Mouse (Mus musculus): ENCODE measurements at regions not wholly inside any gene's neighbourhood (a gene's known extent, or its start where the extent isn't known, plus 50 kb on each side); places are given as distances from the start of the nearest gene placed in this dataset.
"Not testable (repeated sequence)": the region's sequence is repeated elsewhere in the genome, so short reads cannot be mapped to it uniquely, and the experiment has no call there.

DNA sequence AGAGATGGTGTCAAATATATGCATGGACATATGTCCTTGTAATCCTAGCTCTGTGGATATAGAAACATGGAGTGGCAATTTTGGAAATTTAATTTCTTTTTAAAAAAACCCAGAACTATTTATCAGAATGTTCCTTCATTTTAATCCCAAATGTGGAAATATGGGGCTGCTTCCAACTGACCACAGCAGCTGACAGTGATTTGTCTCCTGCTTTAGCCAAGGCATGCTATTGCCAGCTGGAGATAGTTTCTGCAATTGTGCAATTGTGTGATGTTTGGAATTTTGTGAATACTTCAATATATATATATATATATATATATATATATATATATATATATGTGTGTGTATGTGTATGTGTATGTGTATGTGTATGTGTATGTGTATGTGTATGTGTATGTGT lies 629.7 kb upstream of the Slc8a1 start:
- no peak for DNase-seq (ENCODE audit: low spot score)

DNA sequence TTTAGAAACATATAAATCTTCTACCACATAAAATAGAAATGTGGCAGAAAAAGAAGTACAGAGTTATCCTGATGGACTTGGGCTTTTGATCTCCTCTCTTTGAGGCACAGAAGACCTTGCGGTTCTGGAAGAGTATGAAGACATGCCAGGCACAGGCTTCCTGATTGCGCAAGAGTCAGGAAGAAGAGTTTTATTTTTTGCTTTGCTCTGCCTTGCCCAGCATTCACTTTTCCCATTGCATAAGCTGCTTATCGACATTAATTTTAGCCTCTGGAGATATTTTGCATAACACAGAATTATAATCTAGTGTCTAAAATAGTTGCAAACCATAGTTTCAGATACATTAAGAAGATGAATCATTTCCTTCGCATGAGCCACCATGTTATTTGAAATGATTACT lies 627.8 kb upstream of the Slc8a1 start:
- no peak for DNase-seq (ENCODE audit: low spot score)

DNA sequence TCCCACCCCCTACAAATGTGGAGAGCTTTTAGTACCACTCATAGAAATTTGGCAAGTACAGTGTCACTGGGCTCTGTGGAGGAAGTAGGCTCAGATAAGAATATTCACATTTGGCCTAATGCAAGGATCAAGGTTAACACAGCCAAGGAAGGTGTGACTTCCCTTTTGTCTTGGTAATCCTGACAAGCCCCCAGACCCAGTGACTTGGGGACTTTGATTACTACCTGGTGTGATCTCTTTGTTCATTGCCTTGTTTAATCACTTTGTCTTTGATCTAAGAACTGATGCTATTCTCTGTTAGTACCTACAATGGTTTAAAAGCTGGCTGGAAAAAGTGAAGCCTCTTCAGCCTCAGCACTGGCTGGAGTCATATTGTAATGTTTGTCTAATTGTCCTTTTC lies 610.5 kb upstream of the Slc8a1 start:
- no peak for DNase-seq (ENCODE audit: low spot score)

DNA sequence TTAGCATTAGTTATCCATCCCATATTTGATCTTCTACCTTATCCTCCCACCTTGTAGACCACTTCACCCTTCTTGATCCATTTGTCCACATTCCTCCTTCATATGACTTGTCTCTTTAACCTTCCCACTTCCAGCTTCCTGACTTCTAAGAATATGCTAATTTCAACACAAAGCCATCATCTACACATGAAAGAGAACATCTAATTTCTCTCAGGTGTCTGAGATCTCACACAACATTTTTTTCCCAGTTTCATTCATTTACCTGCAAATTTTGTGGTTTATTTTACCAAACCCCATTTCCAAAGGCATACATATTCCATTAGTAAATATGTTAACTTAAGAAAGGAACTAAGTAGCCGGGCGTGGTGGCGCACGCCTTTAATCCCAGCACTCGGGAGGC lies 593.3 kb upstream of the Slc8a1 start:
- no peak for DNase-seq (ENCODE audit: low spot score)

DNA sequence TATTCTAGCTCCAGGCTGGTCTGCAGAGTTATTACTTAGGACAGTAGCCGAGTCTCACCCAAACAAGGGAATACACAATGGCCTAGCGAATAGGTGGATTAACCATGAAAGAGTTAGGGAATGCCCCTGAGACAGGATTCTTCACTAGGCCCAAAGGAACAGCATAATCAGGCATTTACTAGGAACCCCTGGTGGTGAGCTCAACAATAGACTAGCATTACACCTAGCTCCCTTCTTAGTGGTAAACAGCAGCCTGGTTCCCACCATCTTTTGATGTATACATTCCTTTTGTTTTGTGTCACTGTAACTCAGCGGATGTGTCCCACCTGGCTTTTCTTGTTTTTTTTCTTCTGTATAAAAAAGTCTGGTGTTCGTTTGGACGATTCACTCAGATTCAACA lies 574.0 kb upstream of the Slc8a1 start:
- no peak for DNase-seq (ENCODE audit: low spot score)

DNA sequence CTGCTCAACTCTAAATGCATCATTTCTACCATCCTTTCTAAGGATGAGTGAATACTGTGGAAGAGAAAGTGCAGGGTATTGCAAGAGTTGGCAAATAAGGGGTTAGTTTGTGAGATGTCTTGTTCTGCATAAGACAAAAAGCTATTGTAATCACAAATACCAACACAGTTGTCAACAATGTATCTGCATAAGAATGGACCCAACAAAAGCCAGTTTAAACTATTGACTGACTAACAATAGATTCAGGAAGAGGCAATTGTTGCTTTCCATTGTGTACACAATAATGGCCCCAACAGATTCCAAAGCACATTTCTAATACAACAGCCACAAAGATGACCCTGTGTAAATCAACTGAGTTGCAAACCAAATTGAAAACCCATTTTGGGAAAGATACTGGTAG lies 568.2 kb upstream of the Slc8a1 start:
- no peak for DNase-seq (ENCODE audit: low spot score)

DNA sequence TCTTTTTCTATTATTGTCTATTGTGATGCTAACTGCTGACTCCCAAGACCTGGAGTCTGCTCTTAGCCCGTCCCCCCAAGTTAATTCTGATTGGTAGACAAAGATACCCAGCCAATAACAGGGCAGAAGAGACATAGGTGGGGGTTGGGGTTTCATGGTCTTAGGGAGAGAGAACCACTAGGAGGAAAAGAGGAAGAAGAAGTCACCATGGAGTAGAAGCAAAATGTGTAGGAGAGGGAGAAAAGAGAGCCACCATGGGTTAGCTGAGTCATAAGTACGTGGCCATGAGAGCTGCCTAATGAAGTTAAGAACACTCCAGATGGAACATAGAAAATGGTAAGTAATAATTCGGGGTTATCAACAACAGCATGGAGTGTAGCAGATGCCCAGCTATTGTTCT lies 539.6 kb upstream of the Slc8a1 start:
- DNase-seq (ENCODE audit: low spot score) = no peak

DNA sequence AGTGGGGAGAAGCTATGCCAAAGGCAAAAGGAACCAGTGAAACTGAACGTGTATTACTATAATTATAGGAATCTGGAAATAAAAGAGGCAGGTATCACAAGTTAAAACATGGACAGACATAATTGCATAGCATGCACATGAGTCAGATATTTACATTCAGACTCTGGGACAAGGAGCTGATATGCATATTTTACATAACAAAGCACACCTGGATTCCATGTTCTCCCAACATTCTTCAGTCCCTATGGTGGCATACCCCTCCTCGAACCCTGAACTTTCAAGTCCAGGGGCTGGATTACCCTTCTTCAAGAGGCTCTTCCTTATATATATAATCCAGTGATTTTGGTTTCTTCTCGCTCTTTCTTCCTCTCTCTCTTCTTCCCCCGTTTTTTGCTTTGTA lies 535.8 kb upstream of the Slc8a1 start:
- DNase-seq (ENCODE audit: low spot score) = no peak

DNA sequence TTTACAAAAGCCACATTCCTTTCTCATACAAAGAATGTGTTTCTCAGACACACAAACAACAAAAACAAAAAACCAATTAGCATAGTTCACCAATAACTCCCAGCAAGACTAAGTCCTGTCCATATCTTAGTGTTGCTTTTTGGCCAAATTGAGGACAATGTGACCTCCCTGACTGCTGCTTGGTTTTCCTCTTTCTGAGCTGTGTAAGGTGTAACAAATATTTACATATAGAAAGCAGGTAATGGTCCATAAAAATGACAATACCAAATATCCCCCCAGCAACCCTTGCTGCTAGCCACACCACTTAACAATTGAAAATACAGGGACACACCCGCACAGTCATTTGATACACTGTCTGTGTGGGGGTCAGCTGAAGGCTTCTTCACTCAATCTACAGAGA lies 534.7 kb upstream of the Slc8a1 start:
- DNase-seq (ENCODE audit: low spot score) = no peak

DNA sequence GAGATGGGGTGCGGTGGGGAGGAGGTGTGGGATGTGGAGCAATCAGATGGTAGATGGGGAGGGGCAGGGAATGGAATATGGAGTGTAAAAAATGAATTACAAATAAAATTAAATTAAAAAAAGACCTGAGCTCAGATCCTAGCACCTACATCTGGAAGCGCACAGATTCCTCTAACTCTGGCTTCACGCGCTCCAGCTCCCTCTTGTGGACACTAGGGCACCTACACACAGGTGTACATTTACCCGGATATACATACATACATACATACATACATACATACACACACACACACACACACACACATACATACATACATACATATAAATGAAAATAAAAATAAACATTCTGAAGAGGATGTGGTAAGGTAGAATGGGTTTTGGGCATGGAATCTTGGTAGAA lies 528.7 kb upstream of the Slc8a1 start:
- not testable (repeated sequence) for DNase-seq (ENCODE audit: low spot score)

DNA sequence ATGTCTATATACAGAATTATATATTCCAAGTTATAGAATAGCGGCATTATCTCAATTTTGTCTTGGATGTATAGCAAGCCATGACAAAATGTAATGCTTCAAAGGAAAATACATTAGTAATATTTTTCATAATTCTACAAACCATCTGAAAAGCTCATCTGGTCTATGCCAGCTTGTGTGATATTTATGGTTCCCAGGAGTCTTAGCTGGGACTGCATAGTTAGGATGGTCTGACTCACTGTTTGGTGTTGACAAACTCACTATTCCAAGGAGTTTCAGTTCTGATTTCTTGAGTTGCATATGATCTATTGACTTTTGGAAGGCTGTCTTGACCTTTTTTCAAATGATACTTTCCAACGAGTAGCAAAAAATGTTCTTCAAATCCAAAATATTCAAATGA lies 514.2 kb upstream of the Slc8a1 start:
- no peak for DNase-seq (ENCODE audit: low spot score)

DNA sequence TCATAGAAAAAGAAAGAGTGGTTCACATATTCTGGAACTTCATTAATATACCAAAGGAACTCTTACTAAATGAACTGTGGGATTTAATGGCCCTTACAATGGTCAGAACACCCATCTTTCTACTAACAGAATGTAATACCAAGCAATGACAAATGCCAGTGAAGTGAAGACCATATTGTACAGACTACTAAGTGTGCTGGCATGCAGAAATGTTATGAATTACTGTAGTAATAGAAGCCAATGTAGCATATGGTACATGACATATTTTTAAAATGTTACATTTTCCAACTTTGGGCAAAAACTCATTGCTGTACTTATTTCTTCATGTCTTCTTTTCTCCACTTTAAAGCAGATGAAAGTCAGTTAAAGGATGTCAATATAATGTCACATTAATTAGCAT lies 513.7 kb upstream of the Slc8a1 start:
- no peak for DNase-seq (ENCODE audit: low spot score)

DNA sequence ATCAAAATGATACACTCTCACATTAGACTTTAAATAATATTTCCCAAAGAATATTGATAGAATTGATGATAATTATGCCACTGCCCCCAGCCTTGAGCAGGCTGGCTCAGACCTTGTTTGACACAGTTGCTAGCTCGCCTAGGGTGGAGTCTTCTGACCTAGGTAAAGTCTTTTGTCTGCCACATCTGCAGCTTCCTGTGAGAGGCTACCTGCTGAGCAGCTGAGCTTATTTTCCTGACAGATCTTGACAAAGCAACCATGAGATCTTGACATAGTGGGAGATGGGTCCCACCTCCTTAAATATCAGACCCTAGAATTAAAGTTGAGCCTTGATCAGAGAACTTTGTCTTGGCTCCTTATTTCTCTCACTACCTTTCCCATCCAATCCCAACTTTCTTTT lies 500.2 kb upstream of the Slc8a1 start:
- DNase-seq (ENCODE audit: low spot score) = no peak

DNA sequence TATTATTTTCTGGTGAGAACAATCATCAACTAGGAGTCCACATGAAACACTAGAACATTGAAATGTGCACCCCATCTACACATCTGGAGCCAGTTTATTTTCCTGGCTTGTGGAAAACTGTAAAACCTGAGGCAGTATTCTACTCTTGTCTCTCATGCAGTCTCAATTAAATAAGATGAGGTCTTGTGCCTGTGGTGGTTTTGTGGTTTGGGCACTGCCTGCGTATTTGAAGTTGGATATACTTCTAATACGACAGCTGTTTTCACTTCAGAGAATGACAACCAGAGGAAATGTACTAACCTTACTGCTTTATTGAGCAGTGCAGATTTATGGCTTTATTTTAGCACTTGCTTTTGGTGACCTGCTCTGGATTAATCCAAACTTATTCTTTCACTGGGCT lies 499.3 kb upstream of the Slc8a1 start:
- no peak for DNase-seq (ENCODE audit: low spot score)

DNA sequence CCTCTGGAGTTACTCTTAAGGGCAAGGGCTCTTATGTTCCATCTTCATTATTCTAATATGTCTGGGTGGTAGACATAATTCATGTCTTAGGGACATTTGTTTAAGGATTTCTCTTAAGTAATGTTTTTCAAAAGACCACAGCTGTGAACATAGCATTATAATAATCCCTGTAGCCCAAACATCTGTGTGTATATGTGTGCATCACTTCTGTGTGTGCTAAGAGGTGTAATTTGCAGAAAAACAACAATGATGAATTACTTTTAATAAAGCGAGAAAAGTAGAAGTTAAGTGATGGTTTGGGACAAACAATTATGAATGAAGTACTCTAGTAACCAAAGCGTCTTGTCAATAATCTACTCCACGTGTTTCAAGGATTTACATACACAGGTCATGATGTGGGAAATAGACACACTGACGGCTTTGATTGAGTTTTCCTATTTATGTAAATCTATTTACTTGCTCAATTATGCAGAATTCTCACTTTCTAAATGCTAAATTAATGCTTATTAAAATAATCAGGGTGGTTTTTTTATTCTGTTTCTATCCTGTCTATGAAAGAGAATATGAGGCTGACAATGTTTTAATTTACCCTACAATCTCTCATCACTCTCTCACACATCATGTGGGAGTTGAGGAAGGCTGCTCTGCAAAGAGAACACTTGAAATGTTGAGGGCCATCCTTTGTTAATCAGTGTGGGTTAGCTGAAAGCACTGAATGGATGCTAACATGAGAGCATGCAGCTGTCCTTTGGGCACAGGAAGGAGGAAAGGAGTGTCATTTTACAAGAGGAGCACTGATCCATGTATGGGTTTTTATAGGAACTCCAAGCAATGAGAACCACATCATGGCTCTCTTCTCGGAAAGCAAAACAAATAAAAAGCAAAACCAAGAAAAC lies 477.8 kb upstream of the Slc8a1 start:
- no peak for DNase-seq (ENCODE audit: low spot score)

DNA sequence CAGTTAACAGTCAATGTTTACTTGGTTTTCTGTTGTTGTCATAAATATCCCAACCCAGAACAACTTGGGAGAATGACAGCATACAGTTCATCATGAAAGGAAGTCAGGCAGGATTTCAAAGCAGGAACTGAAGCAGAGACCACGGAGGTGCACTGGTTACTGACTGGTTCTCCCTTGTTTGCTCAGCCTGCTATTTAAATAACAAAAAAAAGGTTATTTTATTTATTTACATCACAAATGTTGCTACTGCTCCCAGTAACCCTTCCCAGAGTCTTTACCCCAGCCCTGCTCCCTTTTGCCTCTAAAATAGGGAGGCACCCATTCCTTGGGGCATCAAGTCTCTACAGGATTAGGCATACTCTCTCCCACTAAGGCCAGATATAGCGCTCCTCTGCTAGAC lies 461.8 kb upstream of the Slc8a1 start:
- no peak for DNase-seq (ENCODE audit: low spot score)

DNA sequence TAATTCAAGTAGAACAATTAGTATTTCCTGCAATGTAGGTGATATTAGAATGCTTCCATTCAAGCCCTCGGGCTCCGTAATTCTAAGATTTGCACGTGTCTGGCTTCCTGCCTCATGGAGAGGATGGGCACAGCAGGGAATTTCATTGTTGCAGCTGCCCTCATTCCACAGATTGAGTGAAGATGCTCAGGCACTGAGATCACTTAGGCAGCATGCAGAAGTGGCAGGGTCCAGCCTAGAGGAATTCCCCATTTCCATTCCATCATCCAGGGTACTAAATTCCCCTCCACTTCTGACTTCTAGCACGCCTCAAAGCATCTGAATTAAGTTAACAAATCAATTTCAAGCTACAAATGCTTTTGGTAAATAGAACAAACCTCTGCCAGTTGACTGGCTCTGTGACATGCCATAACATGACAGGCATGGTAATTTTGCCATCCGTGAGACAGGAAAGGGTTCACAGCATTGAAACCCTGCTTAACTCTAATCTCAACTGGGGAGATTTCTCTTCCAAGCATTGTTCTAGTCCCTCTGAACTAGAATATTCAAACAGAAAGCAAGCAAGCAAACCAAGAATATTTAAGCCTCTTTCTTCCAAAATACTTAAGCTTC lies 461.0 kb upstream of the Slc8a1 start:
- no peak for DNase-seq (ENCODE audit: low spot score)

DNA sequence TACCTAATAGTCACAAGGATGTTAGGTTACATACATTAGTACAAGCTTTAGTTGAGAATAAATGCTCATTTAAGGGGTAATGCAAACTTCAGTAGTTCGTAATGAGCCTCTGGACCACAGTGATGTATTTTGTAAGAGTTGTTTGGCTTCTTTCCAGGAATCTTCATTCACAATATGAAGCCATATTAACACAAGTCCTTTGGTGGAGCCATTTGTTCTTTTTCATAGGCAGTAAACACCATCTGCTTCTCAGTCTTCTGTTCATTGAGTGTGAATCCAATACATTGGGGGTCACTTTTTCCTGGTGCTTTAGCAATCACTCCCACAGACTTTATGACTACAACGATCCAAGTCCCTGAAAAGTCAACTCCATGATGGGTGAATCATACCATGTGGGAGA lies 446.1 kb upstream of the Slc8a1 start:
- no peak for DNase-seq (ENCODE audit: low spot score)

DNA sequence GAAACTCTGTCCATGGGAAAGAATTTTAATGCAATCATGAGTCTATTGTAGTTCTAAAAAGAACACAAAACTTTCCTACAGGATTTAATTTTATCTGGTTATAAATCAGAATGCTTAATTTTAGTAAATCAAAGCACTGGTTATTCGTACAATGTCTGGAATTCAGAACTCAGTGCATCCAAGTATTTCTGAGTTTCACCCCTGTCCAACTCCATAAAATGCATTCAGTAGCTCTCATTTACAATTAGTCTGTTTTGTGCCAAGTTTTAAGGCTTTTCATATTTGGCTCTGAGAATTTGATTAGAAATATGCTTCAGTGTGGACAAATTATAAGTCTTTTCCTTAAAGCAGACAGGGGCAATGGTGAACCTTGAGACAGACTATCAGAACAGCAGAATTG lies 433.0 kb upstream of the Slc8a1 start:
- no peak for DNase-seq (ENCODE audit: low spot score)

DNA sequence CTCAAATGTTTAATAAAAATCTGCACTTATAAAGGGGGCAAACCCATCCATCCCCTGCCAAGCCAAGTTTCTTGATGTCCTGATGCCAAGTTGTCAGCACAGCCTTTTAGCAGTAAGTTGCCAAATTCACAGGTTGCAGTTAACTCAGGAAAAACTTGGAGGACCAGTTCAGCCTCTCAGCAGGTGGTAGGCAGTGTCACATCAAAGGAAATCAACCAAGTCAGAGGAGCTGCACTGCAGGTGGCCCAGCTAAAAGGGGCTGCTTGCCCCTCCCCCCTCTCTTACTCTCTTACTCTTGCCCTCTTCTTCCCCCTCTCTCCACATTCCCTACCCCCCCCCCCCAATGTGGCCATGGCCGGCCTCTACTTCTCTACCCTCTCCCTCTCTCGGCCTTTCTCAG lies 415.3 kb upstream of the Slc8a1 start:
- no peak for DNase-seq (ENCODE audit: low spot score)

DNA sequence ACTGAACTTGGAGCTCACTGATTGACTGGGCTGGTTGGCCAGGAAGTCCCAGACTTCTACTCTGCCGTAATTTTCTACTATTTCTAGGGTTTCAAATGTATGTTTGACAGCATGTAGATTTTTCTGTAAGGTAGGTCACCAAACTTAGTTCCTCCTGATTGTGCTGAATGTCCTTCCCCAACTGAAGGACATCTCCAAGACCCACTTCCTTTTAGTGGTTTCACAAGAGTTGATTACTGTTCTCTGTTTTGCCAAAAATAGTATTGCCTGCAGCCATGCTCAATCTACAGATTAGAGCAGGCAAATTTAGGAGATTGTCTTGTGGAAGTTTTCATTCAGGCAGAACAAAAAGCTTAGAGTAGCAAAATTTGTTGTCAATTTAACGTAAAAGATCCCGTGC lies 396.7 kb upstream of the Slc8a1 start:
- DNase-seq (ENCODE audit: low spot score) = no peak

DNA sequence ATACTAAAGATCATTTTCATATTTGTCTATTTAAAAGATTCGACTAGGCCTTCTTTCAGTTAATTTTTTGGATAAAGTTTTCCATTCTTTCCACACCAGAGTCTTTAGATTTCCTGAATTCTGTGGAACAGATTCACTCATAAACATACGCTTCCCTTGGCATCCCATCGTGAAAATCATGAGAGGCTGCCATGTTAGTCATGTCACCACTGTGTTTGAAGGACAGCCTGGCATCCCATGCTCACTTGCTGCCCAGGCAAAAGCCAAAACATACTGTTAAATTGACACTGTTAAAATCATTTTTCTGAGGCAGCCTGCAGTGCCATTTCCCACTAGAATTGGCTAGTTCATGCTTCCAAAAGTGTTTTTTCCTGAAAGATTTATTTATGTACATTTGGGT lies 394.8 kb upstream of the Slc8a1 start:
- no peak for DNase-seq (ENCODE audit: low spot score)

DNA sequence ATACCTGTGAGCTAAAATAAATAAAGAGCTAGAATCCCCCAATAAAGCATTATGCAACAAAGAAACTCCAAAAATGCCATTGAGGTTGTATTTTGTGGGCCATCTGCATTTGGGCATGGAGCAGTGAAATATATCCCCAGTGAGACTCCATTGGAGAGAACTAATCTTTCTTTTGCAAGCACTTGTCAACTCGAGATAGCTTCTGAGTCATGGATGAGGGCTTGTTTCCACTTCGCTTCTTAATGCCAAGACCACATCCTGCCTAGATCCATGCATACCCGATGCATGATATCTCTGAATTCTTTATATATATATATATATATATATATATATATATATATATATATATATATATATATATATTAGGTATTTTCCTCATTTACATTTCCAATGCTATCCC lies 349.0 kb upstream of the Slc8a1 start:
- no peak for DNase-seq (ENCODE audit: low spot score)

DNA sequence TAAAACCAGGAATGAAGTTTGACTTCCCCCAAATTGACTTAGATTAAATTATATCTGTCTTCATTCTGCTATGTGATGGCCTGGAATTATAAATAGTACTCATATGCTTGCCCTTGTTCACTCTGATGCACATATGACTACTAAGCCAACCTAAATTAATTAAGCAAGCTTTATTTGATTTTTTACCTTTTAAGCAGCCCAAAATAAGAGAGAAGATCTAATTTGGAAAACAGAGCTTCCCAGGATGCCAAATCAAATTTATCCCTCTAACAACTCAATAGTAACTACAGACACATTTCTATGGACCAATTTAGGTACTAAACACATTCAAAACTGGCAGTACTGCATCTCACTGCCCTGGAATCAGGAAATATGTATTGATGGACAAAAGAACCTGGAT lies 342.1 kb upstream of the Slc8a1 start:
- no peak for DNase-seq (ENCODE audit: low spot score)
